Mouse (Mus musculus) liver, adult 2 months (tissue): Measurements from ENCODE around the gene Brca2. TPM values are rescaled to one million over a fixed set of nuclear protein-coding genes. Genes with fewer than 3 reads are reported as not detected.

Experiments
- DNase-seq: peaks from one replicate; pipeline ENCODE4 v3.0.0-alpha.2; 2011; ENCODE audit warnings: low read depth, low spot score; ENCODE audit errors: extremely low read depth
- H3K27ac ChIP-seq: fragments of 200-500 bp; replicated peaks from 2 replicates; pipeline ENCODE4 v1.5.1; 2012; ENCODE audit warnings: low read depth, mild to moderate bottlenecking, control low read depth, inconsistent platforms, low read length; ENCODE audit not compliant: insufficient read depth
- H3K27me3 ChIP-seq: fragments of 200-500 bp; 2 replicates; pipeline ENCODE4 v1.6.1; 2012; ENCODE audit warnings: mild to moderate bottlenecking, moderate library complexity, low read length, inconsistent platforms; ENCODE audit not compliant: control insufficient read depth, insufficient read depth
- H3K36me3 ChIP-seq: fragments of 200-500 bp; 2 replicates; pipeline ENCODE4 v1.6.1; 2012; ENCODE audit warnings: low read length, inconsistent platforms; ENCODE audit not compliant: control insufficient read depth, insufficient read depth
- H3K4me1 ChIP-seq: fragments of 200-500 bp; 2 replicates; pipeline ENCODE4 v1.6.1; 2011; ENCODE audit warnings: low read length; ENCODE audit not compliant: control insufficient read depth, insufficient read depth
- H3K4me3 ChIP-seq: fragments of 200-500 bp; 2 replicates; pipeline ENCODE4 v1.5.1; 2011; ENCODE audit warnings: low read depth, mild to moderate bottlenecking, control low read depth, low read length, moderate library complexity; ENCODE audit not compliant: insufficient read depth
- H3K79me2 ChIP-seq: fragments of 200-500 bp; 2 replicates; pipeline ENCODE4 v1.6.1; 2012; ENCODE audit warnings: inconsistent platforms, mild to moderate bottlenecking, low read length, moderate library complexity; ENCODE audit not compliant: control insufficient read depth, insufficient read depth
- H3K9ac ChIP-seq: fragments of 200-500 bp; 2 replicates; pipeline ENCODE4 v1.6.1; 2012; ENCODE audit warnings: low read depth, mild to moderate bottlenecking, control low read depth, inconsistent platforms, low read length
- CTCF ChIP-seq: fragments of 200-500 bp; IDR thresholded peaks from 2 replicates; pipeline ENCODE4 v1.5.1; 2011; ENCODE audit warnings: low read depth, low read length, control low read depth
- POLR2A ChIP-seq: fragments of 200-500 bp; IDR thresholded peaks from 2 replicates; pipeline ENCODE4 v1.6.1; 2011; ENCODE audit warnings: low read length, control low read depth; ENCODE audit not compliant: insufficient read depth; ENCODE audit errors: extremely low read depth
- WGBS: fragments of 180-500 bp; shearing (Covaris S2); methylation state at CpG from one replicate; pipeline ENCODE4 v1.1.7; 2018; 5-methylcytosine and 5-hydroxymethylcytosine counted together
- polyA plus RNA-seq: library from polyadenylated mRNA; depleted of rRNA; stranded (reverse); fragments of >200 nt; gene quantifications from 2 replicates; pipeline ENCODE4 v1.2.3, GENCODE M21; 2012
- total RNA-seq: library from RNA; depleted of rRNA; stranded (reverse); fragments of >200 nt; gene quantifications from 2 replicates; pipeline ENCODE4 v1.2.3, GENCODE M21; 2014

Brca2 gene
- total and polyA plus RNA-seq, 2 experiments: 0.86 to 3.2 TPM

GRCm38 (mm10) chr5:150592904-150593755, 70.7 kb downstream of the Brca2 start:
- WGBS: 6% methylated on average over 40 of the region's 40 CpGs
- peaks cover 8% of the 10 kb centered on the region for H3K36me3 ChIP-seq
- 0 out of 2 replicates have a peak, but pooled peaks have one; percentile 14 for TF ChIP-seq POLR2A
- TF ChIP-seq CTCF: no peak
- peak; percentile 67 for DNase-seq
- H3K27ac ChIP-seq: peak overlapping the region; percentile 100
- peak overlapping the region; percentile 100 for H3K9ac ChIP-seq
- H3K4me3 ChIP-seq: peak overlapping the region; percentile 96
- H3K27me3 ChIP-seq: no peaks in the 10 kb centered on the region
- peaks cover 26% of the 10 kb centered on the region for H3K4me1 ChIP-seq
- H3K79me2 ChIP-seq: peaks cover 32% of the 10 kb centered on the region; the same call in 1 of the 2 replicates

GRCm38 (mm10) chr5:150593756-150594648, 71.6 kb downstream of the Brca2 start:
- H3K79me2 ChIP-seq: peaks cover 28% of the 10 kb centered on the region; the same call in 1 of the 2 replicates
- TF ChIP-seq CTCF (no peak), POLR2A (peak; percentile 91)
- peaks cover 8% of the 10 kb centered on the region for H3K36me3 ChIP-seq
- no peaks in the 10 kb centered on the region for H3K27me3 ChIP-seq
- WGBS: 1% methylated on average over 100 of the region's 102 CpGs
- peak overlapping the region; percentile 100 for H3K27ac ChIP-seq
- peaks cover 30% of the 10 kb centered on the region for H3K4me1 ChIP-seq
- H3K9ac ChIP-seq: peak overlapping the region; percentile 100
- peak; percentile 74 for DNase-seq
- H3K4me3 ChIP-seq: peak overlapping the region; percentile 96

DNA sequence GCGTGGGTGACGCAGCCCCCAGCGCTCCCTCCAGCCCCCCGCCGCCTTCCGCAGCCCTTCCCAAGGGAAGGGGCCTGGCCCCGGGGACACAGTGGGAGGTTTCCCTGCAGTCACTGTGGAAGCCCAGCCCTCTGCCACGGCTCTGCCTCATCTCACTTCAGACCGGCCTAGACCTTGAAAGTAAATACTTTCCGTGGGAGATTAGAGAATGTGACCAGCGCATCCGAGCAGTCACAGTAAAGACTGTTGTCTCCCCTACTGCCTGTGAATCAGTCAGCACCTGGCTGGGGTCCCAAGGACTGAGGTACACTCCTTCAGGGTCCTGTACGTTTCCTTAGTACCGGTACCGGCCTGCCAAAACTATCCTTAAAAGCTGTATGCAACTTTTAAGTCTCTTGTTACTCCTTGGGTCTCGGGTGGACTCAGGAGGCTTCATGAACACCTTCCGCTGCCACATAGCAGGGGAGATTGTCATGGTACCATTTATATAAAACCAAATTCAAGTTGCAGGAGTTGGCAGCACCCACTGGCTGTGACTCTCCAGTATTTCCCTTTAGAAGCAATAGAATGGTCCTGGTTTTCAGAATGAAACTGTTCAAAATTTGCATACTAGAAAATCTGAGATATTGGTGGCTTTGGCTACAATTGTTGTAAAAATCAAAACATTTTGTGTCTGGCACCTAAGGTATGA, 72.4 kb downstream of the Brca2 start:
- Histone ChIP-seq H3K4me3 (peak overlapping the region; percentile 96), H3K36me3 (peaks cover 8% of the 10 kb centered on the region), H3K79me2 (peaks cover 26% of the 10 kb centered on the region; the same call in 1 of the 2 replicates), H3K9ac (peak overlapping the region; percentile 100), H3K4me1 (peaks cover 27% of the 10 kb centered on the region), H3K27me3 (no peaks in the 10 kb centered on the region), H3K27ac (peak overlapping the region; percentile 100)
- peak; percentile 61 for DNase-seq
- 6% methylated on average over 17 of the region's 17 CpGs for WGBS
- TF ChIP-seq POLR2A (no peak; the same call in 1 of the 2 replicates), CTCF (no peak)

GRCm38 (mm10) chr5:150595366-150596016, 73.1 kb downstream of the Brca2 start:
- H3K4me1 ChIP-seq: peaks cover 25% of the 10 kb centered on the region
- H3K36me3 ChIP-seq: peaks cover 8% of the 10 kb centered on the region
- peaks cover 25% of the 10 kb centered on the region; the same call in 1 of the 2 replicates for H3K79me2 ChIP-seq
- H3K4me3 ChIP-seq: no peak overlapping the region
- DNase-seq: peak; percentile 58
- 42% methylated on average over 11 of the region's 11 CpGs for WGBS
- H3K27ac ChIP-seq: no peak overlapping the region
- TF ChIP-seq POLR2A: no peak
- no peak for TF ChIP-seq CTCF
- peak overlapping the region; percentile 31 for H3K9ac ChIP-seq
- no peaks in the 10 kb centered on the region for H3K27me3 ChIP-seq

DNA sequence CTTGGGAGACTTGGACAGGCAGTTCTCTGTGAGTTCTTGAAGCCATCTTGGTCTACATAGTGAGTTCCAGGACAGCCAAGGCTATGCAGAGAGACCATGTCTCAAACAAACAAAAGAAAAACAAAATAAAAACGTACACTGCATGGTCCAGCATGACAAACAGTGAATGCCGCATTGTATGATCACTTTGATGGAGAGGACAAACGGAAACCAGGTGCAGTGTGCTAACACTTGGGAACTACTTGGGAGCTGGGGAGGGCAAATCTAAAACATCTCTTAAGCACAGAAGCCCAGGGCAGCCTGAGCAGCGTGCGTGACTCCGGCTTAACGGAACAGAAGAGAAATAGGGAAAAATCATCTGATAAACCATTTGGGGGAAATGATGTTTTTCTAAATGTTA, 74.7 kb downstream of the Brca2 start, which contains the start of gene N4bp2l1:
TSS of gene N4bp2l1 (minus strand) at position 101 of the 400 bp plus-strand sequence.
- no peak within 1 kb of the TSS for H3K4me3 ChIP-seq
- DNase-seq: no peak
- no peaks in the 10 kb centered on the region for H3K27me3 ChIP-seq
- TF ChIP-seq CTCF (no peak), POLR2A (no peak)
- H3K9ac ChIP-seq: peak within 1 kb of the TSS; percentile 3; the same call in 1 of the 2 replicates
- 93% methylated on average over 7 of the region's 7 CpGs for WGBS
- peak within 1 kb of the TSS; percentile 74 for H3K27ac ChIP-seq
- H3K4me1 ChIP-seq: peaks cover 24% of the 10 kb centered on the region
- peaks cover 19% of the 10 kb centered on the region; the same call in 1 of the 2 replicates for H3K79me2 ChIP-seq
- H3K36me3 ChIP-seq: no peaks in the 10 kb centered on the region; the same call in 1 of the 2 replicates
